Mouse (Mus musculus): ENCODE results near the gene Gm5475. TPM values are rescaled to one million over a fixed set of nuclear protein-coding genes. Genes with fewer than 3 reads are reported as not detected.
A peak's percentile ranks its signal among the peaks of the same experiment; 100 is the strongest.

Gm5475 gene
- polyA plus RNA-seq, 1 experiment = not detected

- TF ChIP-seq POLR2A (IDR thresholded peaks at IDR 0.05; ENCODE audit: insufficient read depth, low read depth, low read length) = no peak
- no peak for TF ChIP-seq CTCF (IDR thresholded peaks at IDR 0.05; ENCODE audit: insufficient read depth, low read depth, low read length)
- H3K4me1 ChIP-seq (ENCODE audit: control insufficient read depth, insufficient read depth, low read length) = peaks cover 7% of the 10 kb centered on the region; the same call in 1 of the 2 replicates
- no peak overlapping the region for H3K27ac ChIP-seq (ENCODE audit: insufficient read depth, low read depth, low read length)
- 86% methylated on average over 11 of the region's 11 CpGs for WGBS
- H3K4me3 ChIP-seq (ENCODE audit: insufficient read depth, low read depth, low read length) = no peak overlapping the region
Measured at GRCm38 (mm10) chr15:100452486-100452885, 30.5 kb downstream of the Gm5475 start.

- Histone ChIP-seq H3K27ac (ENCODE audit: insufficient read depth, low read depth, low read length) (no peak overlapping the region), H3K4me1 (ENCODE audit: control insufficient read depth, insufficient read depth, low read length) (peaks cover 3% of the 10 kb centered on the region; the same call in 1 of the 2 replicates), H3K4me3 (ENCODE audit: insufficient read depth, low read depth, low read length) (no peak overlapping the region)
- no peak for TF ChIP-seq CTCF (IDR thresholded peaks at IDR 0.05; ENCODE audit: insufficient read depth, low read depth, low read length)
- TF ChIP-seq POLR2A (IDR thresholded peaks at IDR 0.05; ENCODE audit: insufficient read depth, low read depth, low read length) = no peak
- WGBS = 53% methylated on average over 7 of the region's 7 CpGs
Measured at GRCm38 (mm10) chr15:100456356-100456991, 34.5 kb downstream of the Gm5475 start.

- Histone ChIP-seq H3K27ac (ENCODE audit: insufficient read depth, low read depth, low read length) (no peak overlapping the region), H3K4me1 (ENCODE audit: control insufficient read depth, insufficient read depth, low read length) (peaks cover 6% of the 10 kb centered on the region), H3K4me3 (ENCODE audit: insufficient read depth, low read depth, low read length) (no peak overlapping the region)
- no peak for TF ChIP-seq POLR2A (IDR thresholded peaks at IDR 0.05; ENCODE audit: insufficient read depth, low read depth, low read length)
- TF ChIP-seq CTCF (IDR thresholded peaks at IDR 0.05; ENCODE audit: insufficient read depth, low read depth, low read length) = peak; percentile 81
- 6% methylated on average over 17 of the region's 17 CpGs for WGBS
Measured at GRCm38 (mm10) chr15:100457340-100457739, 35.4 kb downstream of the Gm5475 start.

GRCm38 (mm10) chr15:100458055-100458454 is 36.1 kb downstream of the Gm5475 start:
- Histone ChIP-seq H3K27ac (ENCODE audit: insufficient read depth, low read depth, low read length) (no peak overlapping the region), H3K4me1 (ENCODE audit: control insufficient read depth, insufficient read depth, low read length) (peaks cover 6% of the 10 kb centered on the region), H3K4me3 (ENCODE audit: insufficient read depth, low read depth, low read length) (no peak overlapping the region)
- TF ChIP-seq CTCF (IDR thresholded peaks at IDR 0.05; ENCODE audit: insufficient read depth, low read depth, low read length) = no peak
- TF ChIP-seq POLR2A (IDR thresholded peaks at IDR 0.05; ENCODE audit: insufficient read depth, low read depth, low read length) = no peak
- 36% methylated on average over 10 of the region's 10 CpGs for WGBS

GRCm38 (mm10) chr15:100460942-100461341 is 39.0 kb downstream of the Gm5475 start:
- TF ChIP-seq POLR2A (IDR thresholded peaks at IDR 0.05; ENCODE audit: insufficient read depth, low read depth, low read length) (no peak), CTCF (IDR thresholded peaks at IDR 0.05; ENCODE audit: insufficient read depth, low read depth, low read length) (no peak)
- no peak overlapping the region for H3K4me3 ChIP-seq (ENCODE audit: insufficient read depth, low read depth, low read length)
- no peak overlapping the region for H3K27ac ChIP-seq (ENCODE audit: insufficient read depth, low read depth, low read length)
- WGBS = 22% methylated on average over 12 of the region's 12 CpGs
- peaks cover 6% of the 10 kb centered on the region for H3K4me1 ChIP-seq (ENCODE audit: control insufficient read depth, insufficient read depth, low read length)

GRCm38 (mm10) chr15:100461646-100462045 is 39.7 kb downstream of the Gm5475 start:
- 70% methylated on average over 9 of the region's 9 CpGs for WGBS
- no peak for TF ChIP-seq POLR2A (IDR thresholded peaks at IDR 0.05; ENCODE audit: insufficient read depth, low read depth, low read length)
- TF ChIP-seq CTCF (IDR thresholded peaks at IDR 0.05; ENCODE audit: insufficient read depth, low read depth, low read length) = no peak
- peaks cover 8% of the 10 kb centered on the region for H3K4me1 ChIP-seq (ENCODE audit: control insufficient read depth, insufficient read depth, low read length)
- no peak overlapping the region for H3K4me3 ChIP-seq (ENCODE audit: insufficient read depth, low read depth, low read length)
- H3K27ac ChIP-seq (ENCODE audit: insufficient read depth, low read depth, low read length) = no peak overlapping the region

GRCm38 (mm10) chr15:100462086-100462485 is 40.1 kb downstream of the Gm5475 start:
- H3K4me1 ChIP-seq (ENCODE audit: control insufficient read depth, insufficient read depth, low read length) = peaks cover 8% of the 10 kb centered on the region
- WGBS = 50% methylated on average over 5 of the region's 5 CpGs
- no peak overlapping the region for H3K27ac ChIP-seq (ENCODE audit: insufficient read depth, low read depth, low read length)
- no peak overlapping the region for H3K4me3 ChIP-seq (ENCODE audit: insufficient read depth, low read depth, low read length)
- TF ChIP-seq CTCF (IDR thresholded peaks at IDR 0.05; ENCODE audit: insufficient read depth, low read depth, low read length) (no peak), POLR2A (IDR thresholded peaks at IDR 0.05; ENCODE audit: insufficient read depth, low read depth, low read length) (no peak)

GRCm38 (mm10) chr15:100463712-100464111 is 41.8 kb downstream of the Gm5475 start:
- Histone ChIP-seq H3K27ac (ENCODE audit: insufficient read depth, low read depth, low read length) (no peak overlapping the region), H3K4me3 (ENCODE audit: insufficient read depth, low read depth, low read length) (no peak overlapping the region), H3K4me1 (ENCODE audit: control insufficient read depth, insufficient read depth, low read length) (peaks cover 16% of the 10 kb centered on the region)
- WGBS = 22% methylated on average over 6 of the region's 6 CpGs
- TF ChIP-seq POLR2A (IDR thresholded peaks at IDR 0.05; ENCODE audit: insufficient read depth, low read depth, low read length) (no peak), CTCF (IDR thresholded peaks at IDR 0.05; ENCODE audit: insufficient read depth, low read depth, low read length) (0 out of 2 replicates have a peak, but pooled peaks have one; percentile 29)

- TF ChIP-seq CTCF (IDR thresholded peaks at IDR 0.05; ENCODE audit: insufficient read depth, low read depth, low read length) (no peak), POLR2A (IDR thresholded peaks at IDR 0.05; ENCODE audit: insufficient read depth, low read depth, low read length) (no peak)
- Histone ChIP-seq H3K4me1 (ENCODE audit: control insufficient read depth, insufficient read depth, low read length) (peaks cover 22% of the 10 kb centered on the region), H3K27ac (ENCODE audit: insufficient read depth, low read depth, low read length) (no peak overlapping the region), H3K4me3 (ENCODE audit: insufficient read depth, low read depth, low read length) (no peak overlapping the region)
- WGBS = 81% methylated on average over 2 of the region's 2 CpGs
Measured at GRCm38 (mm10) chr15:100465432-100465831, 43.5 kb downstream of the Gm5475 start.
